In genomic region chr10:123723641-123724040, GRCm38 (mm10) we compare ENCODE assay signal across 17 mouse cellular contexts.
"Had no signal": no experiment of that assay in that cellular context is flagged by ENCODE, and none has a peak within 500 bp of the region (broad histone marks: within the 10 kb centered on the region; RNA-seq: fewer than 3 reads in every experiment).

No protein-coding gene starts in this region.

- H3K27ac ChIP-seq: heart, embryonic 10.5 days; heart, embryonic 13.5 days; heart, embryonic 15.5 days; hindbrain, embryonic 10.5 days; hindbrain, embryonic 12.5 days; hindbrain, embryonic 13.5 days; hindbrain, embryonic 14.5 days; hindbrain, embryonic 15.5 days; hindbrain, postnatal 0 days; kidney, embryonic 15.5 days; kidney, postnatal 0 days; layer of hippocampus, adult 2 months; left cerebral cortex, adult 2 months had no signal

- H3K4me1 ChIP-seq: heart, embryonic 10.5 days; heart, embryonic 12.5 days; heart, embryonic 13.5 days; heart, embryonic 15.5 days; hindbrain, embryonic 10.5 days; hindbrain, embryonic 12.5 days; hindbrain, embryonic 13.5 days; hindbrain, embryonic 15.5 days; kidney, embryonic 15.5 days had no signal

- H3K9ac ChIP-seq: heart, embryonic 12.5 days; heart, embryonic 13.5 days; heart, embryonic 15.5 days; hindbrain, embryonic 12.5 days; hindbrain, embryonic 13.5 days; hindbrain, embryonic 14.5 days; hindbrain, embryonic 15.5 days; kidney, embryonic 15.5 days had no signal

- H3K9me3 ChIP-seq: heart, embryonic 10.5 days; heart, embryonic 12.5 days; heart, embryonic 13.5 days; heart, embryonic 15.5 days; hindbrain, embryonic 10.5 days; hindbrain, embryonic 12.5 days; hindbrain, embryonic 13.5 days; hindbrain, embryonic 15.5 days; kidney, embryonic 15.5 days had no signal

- H3K4me3 ChIP-seq: heart, embryonic 10.5 days; heart, embryonic 12.5 days; heart, embryonic 13.5 days; heart, embryonic 15.5 days; hindbrain, embryonic 10.5 days; hindbrain, embryonic 12.5 days; hindbrain, embryonic 13.5 days; hindbrain, embryonic 15.5 days; kidney, embryonic 15.5 days; layer of hippocampus, adult 2 months; left cerebral cortex, adult 2 months had no signal

- H3K36me3 ChIP-seq: heart, embryonic 10.5 days; heart, embryonic 12.5 days; heart, embryonic 13.5 days; heart, embryonic 15.5 days; hindbrain, embryonic 10.5 days; hindbrain, embryonic 12.5 days; hindbrain, embryonic 13.5 days; hindbrain, embryonic 15.5 days; kidney, embryonic 15.5 days had no signal

- H3K4me2 ChIP-seq: heart, embryonic 11.5 days; heart, embryonic 12.5 days; heart, embryonic 13.5 days; heart, embryonic 15.5 days; hindbrain, embryonic 12.5 days; hindbrain, embryonic 13.5 days; hindbrain, embryonic 14.5 days; hindbrain, embryonic 15.5 days; kidney, embryonic 15.5 days had no signal

- H3K27me3 ChIP-seq: heart, embryonic 12.5 days; heart, embryonic 13.5 days; heart, embryonic 15.5 days; hindbrain, embryonic 12.5 days; hindbrain, embryonic 13.5 days; hindbrain, embryonic 15.5 days; kidney, embryonic 15.5 days had no signal

- ATAC-seq: hindbrain, embryonic 16.5 days; hindbrain, postnatal 0 days; inflammation-experienced regulatory T-cells, adult 6 months had no signal
